Mouse (Mus musculus): Measurements from ENCODE around the gene Tmem218. TPM values are rescaled to one million over a fixed set of nuclear protein-coding genes. Genes with fewer than 3 reads are reported as not detected.

Gene Tmem218
- polyA plus RNA-seq, 1 experiment from 2014 or later, result 12.3 TPM

DNA sequence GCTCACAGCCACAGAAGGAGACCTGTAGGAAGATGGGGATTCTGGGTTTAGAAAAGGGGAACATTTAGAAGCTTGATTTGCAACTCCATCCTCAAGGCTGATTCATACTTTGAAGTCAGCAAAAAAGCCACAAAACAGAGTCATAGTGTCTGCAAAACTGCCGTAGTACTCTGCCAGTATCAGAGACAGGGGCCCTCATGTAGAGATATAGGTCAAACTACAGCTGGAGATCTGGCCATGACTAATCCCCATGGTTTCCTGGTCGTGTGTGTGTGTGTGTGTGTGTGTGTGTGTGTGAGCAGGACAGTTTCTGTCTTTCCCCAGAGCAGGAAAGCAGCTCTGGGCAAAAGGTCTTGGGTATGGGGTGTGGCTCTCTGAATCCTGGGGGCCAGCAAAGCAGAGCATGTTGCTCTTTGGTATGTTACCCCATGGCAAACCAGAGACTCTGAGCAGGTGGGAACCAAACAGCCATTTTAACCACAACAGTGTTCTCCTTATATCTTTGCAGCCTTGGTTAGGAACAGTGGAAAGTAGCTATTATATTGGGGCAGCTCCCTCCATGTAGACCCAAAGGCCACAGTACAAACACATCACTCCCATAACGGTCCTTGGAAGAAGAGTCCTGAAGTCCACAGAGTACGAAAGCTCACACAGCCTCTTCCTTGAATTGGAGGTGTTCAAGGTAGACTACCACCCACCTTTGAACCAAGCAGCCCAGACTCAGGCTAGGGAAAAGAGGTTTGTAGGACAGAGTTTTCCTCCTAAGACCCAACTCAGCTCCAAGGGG lies 28.1 kb downstream of the Tmem218 start:
- no peak for ATAC-seq (ENCODE audit: low FRiP score, low read depth)
- WGBS, result 73% methylated on average over 4 of the region's 4 CpGs
- no peaks in the 10 kb centered on the region for H3K9me3 ChIP-seq

DNA sequence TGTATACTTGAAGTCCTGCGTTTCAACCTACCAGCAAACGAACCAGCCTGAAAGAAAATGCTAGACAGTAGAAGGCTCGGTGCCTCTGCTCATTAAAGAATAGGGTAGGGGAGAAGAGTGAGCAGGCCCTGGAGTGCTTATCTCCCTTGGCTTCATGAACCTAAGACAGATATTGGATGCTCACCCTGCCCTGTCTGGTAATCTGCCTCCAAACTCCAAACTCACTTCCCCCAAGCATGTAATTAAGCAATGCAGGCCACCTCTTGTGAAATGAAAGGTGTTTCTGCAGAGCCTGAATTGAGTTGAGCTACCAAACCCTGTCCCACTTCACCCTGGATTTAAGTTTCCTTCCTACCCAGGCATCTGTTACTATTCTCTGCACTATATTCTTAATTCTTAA lies 34.7 kb downstream of the Tmem218 start:
- Histone ChIP-seq H3K9me3 (no peaks in the 10 kb centered on the region), H3K4me3 (no peak overlapping the region), H3K36me3 (no peaks in the 10 kb centered on the region), H3K27ac (no peak overlapping the region), H3K4me2 (replicated peaks) (no peak overlapping the region), H3K4me1 (no peaks in the 10 kb centered on the region), H3K9ac (no peak overlapping the region), H3K27me3 (no peaks in the 10 kb centered on the region)
- 81% methylated on average over 3 of the region's 3 CpGs for WGBS
- no peak for ATAC-seq (ENCODE audit: low FRiP score, low read depth)

More for the DNA sequence above, 28.1 kb downstream of the Tmem218 start:
- peaks cover 4% of the 10 kb centered on the region; the same call in 1 of the 2 replicates for H3K36me3 ChIP-seq
- H3K4me2 ChIP-seq (replicated peaks), result no peak overlapping the region
- H3K27me3 ChIP-seq, result 0 out of 2 replicates have a peak, but pooled peaks cover 3% of the 10 kb centered on the region
- no peaks in the 10 kb centered on the region for H3K4me1 ChIP-seq
- no peak overlapping the region for H3K9ac ChIP-seq
- H3K27ac ChIP-seq, result no peak overlapping the region
- no peak overlapping the region for H3K4me3 ChIP-seq

DNA sequence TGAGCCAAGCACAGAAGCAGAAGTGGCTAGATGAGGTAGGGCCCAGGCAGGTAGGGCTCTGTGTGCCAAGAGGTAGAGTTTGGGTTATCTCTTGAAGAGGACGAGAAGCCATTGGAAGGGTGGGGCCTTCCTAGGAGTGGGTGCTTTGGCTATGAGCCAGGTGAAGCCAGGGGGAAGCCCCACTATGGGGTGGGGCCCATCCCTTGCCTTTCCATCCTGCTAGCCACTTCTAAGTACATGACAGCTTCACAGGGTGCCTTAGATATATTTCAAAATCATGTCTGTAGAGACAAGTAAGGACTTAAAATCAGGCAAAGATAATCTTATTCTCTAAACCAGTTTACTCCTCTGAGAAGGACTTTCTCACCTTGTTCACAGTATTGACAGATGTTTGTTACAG lies 36.6 kb downstream of the Tmem218 start:
- Histone ChIP-seq H3K9ac (no peak overlapping the region), H3K4me3 (no peak overlapping the region), H3K36me3 (no peaks in the 10 kb centered on the region), H3K27me3 (no peaks in the 10 kb centered on the region; the same call in 1 of the 2 replicates), H3K9me3 (no peaks in the 10 kb centered on the region), H3K4me1 (peaks cover 5% of the 10 kb centered on the region; the same call in 1 of the 2 replicates), H3K4me2 (replicated peaks) (no peak overlapping the region), H3K27ac (no peak overlapping the region)
- no peak for ATAC-seq (ENCODE audit: low FRiP score, low read depth)
- 69% methylated on average over 1 of the region's 1 CpGs for WGBS

DNA sequence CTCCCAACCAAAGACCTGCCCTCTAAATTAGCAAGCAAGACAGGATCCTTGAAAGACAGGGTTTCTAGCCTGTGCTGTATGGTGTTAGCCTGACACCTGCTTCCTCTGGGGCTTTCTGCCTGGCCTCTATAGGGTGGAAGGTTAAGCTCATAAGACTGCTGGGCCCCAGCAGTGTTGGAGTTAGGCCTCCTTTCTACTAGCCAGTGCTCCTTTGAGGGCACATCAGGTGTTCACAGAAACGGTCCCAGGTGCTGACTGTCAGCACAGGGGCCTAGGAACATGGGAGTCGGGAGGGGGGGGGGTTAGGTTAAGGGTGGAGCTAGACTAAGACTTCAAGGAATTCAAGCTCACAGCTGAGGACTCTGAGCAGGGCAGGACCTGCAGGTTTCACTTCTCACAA lies 37.4 kb downstream of the Tmem218 start:
- ATAC-seq (ENCODE audit: low FRiP score, low read depth), result no peak
- 43% methylated on average over 2 of the region's 2 CpGs for WGBS
- Histone ChIP-seq H3K27ac (no peak overlapping the region), H3K9me3 (no peaks in the 10 kb centered on the region), H3K27me3 (no peaks in the 10 kb centered on the region; the same call in 1 of the 2 replicates), H3K4me2 (replicated peaks) (no peak overlapping the region), H3K4me3 (no peak overlapping the region), H3K9ac (no peak overlapping the region), H3K4me1 (peaks cover 5% of the 10 kb centered on the region; the same call in 1 of the 2 replicates), H3K36me3 (no peaks in the 10 kb centered on the region)

DNA sequence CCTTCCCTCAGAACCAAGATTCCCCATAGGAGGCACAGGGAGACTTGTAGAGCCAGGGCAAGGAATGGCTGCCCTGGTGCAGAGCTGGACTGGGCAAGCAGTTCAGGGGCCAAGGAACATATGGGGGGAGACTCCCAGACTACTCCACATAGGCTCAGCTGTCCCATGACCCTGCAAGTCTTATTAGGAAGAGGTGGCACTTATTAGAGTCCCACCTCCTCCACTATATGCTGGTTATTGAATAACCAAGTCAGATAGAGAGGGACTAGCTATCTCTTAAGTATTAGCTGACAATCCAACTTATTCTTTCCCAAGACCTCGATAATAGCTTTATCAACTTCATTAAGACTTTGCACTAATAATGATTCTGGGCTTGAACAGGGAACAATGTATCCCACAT lies 37.8 kb downstream of the Tmem218 start:
- Histone ChIP-seq H3K4me1 (peaks cover 5% of the 10 kb centered on the region; the same call in 1 of the 2 replicates), H3K27ac (no peak overlapping the region), H3K36me3 (no peaks in the 10 kb centered on the region), H3K9me3 (no peaks in the 10 kb centered on the region), H3K4me2 (replicated peaks) (no peak overlapping the region), H3K27me3 (no peaks in the 10 kb centered on the region; the same call in 1 of the 2 replicates), H3K9ac (no peak overlapping the region), H3K4me3 (no peak overlapping the region)
- ATAC-seq (ENCODE audit: low FRiP score, low read depth), result no peak
- WGBS, result 93% methylated on average over 1 of the region's 1 CpGs

DNA sequence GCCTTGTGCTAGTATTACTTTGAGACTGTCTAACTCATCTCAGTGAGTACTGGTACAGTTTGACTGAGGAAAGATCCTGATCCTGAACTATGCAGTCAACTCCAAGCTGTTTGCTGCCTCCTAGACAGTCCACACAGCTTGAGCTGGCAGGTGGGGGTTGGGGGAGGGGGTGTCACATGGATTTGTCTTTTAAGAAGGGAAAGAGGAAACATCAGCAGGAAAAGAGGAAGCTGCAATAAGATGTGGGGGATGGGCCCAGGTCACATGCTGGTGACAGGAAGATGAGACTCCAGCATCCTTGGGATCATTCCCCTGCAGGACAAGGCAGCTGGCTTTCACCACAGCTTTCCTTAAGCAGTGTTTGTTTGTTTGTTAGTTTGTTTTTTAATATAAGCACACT lies 39.4 kb downstream of the Tmem218 start:
- Histone ChIP-seq H3K9ac (no peak overlapping the region), H3K9me3 (no peaks in the 10 kb centered on the region), H3K4me1 (peaks cover 5% of the 10 kb centered on the region; the same call in 1 of the 2 replicates), H3K4me2 (replicated peaks) (no peak overlapping the region), H3K4me3 (no peak overlapping the region), H3K36me3 (no peaks in the 10 kb centered on the region), H3K27ac (no peak overlapping the region), H3K27me3 (no peaks in the 10 kb centered on the region; the same call in 1 of the 2 replicates)
- no peak for ATAC-seq (ENCODE audit: low FRiP score, low read depth)

DNA sequence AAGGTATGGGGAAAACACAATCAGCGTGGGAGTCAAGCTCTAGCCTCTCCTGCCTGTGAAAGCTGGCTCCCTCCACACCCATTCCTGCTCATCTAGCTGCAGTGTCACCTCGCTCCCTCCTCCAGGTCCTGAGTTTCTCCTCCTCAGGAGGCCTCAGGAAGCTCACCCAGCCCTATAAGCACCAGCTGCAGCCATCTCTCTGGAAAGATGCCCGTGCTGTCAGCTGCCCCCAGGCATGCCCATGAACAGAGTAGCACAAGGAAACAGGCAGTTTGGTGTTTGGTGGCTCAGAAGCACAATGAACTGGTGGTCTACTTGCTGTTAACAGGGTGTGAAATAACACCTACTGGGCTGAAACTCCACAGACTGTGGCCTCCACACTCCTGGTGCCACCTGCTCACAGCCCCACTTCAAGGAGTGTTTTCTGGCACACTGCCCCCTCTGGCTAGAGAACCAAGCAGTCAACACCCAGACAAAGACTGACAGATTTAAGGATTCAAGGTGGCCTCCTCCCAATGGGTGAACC lies 40.4 kb downstream of the Tmem218 start:
- Histone ChIP-seq H3K9me3 (no peaks in the 10 kb centered on the region), H3K4me1 (peaks cover 5% of the 10 kb centered on the region; the same call in 1 of the 2 replicates), H3K27ac (no peak overlapping the region), H3K27me3 (peaks cover 2% of the 10 kb centered on the region; the same call in 1 of the 2 replicates), H3K36me3 (no peaks in the 10 kb centered on the region), H3K9ac (no peak overlapping the region), H3K4me3 (no peak overlapping the region), H3K4me2 (replicated peaks) (no peak overlapping the region)
- ATAC-seq (ENCODE audit: low FRiP score, low read depth), result no peak
- WGBS, result 42% methylated on average over 3 of the region's 3 CpGs

DNA sequence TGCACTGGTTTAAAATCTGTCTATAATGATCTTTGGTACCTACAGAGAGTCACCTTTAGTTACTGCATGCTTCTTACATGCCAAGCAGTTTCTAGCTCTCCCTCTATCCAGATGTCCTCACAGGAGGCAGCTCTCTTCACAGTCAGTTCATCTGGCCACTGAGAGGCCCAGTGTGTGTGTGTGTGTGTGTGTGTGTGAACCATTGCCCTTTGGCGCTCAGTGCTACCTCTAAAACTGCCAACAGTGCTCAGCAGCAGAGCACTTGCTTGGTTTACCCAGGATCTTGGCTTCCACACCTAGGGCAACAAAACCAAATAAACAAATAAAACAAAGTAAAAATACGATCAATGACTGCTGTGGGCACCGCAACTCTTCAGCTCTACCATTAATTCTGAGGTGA lies 42.0 kb downstream of the Tmem218 start:
- H3K4me1 ChIP-seq, result peaks cover 9% of the 10 kb centered on the region
- no peak overlapping the region for H3K4me3 ChIP-seq
- no peak overlapping the region for H3K27ac ChIP-seq
- no peaks in the 10 kb centered on the region for H3K36me3 ChIP-seq
- no peak for ATAC-seq (ENCODE audit: low FRiP score, low read depth)
- no peaks in the 10 kb centered on the region for H3K9me3 ChIP-seq
- no peak overlapping the region for H3K9ac ChIP-seq
- H3K4me2 ChIP-seq (replicated peaks), result no peak overlapping the region
- H3K27me3 ChIP-seq, result peaks cover 11% of the 10 kb centered on the region; the same call in 1 of the 2 replicates
- WGBS, result 84% methylated on average over 3 of the region's 3 CpGs

DNA sequence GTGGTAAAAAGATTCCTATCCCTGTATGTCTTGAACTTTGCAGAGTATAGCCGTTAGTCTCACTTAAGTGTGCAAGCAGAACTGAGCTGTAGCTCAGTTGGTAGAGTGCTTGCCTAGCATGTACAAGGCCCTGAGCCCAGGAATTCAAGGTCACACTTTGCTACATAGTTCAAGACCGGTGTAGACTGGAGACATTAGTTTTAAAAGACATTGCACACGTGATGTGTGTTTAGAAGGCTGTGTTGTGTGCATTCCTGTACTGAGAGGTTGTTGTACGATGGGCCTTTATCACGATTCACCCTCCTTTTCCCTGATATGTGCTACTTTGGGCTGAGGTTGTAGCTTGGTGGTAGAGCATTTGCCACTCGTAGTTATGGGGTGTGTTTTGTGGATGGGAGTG lies 42.6 kb downstream of the Tmem218 start:
- Histone ChIP-seq H3K9me3 (no peaks in the 10 kb centered on the region), H3K4me3 (no peak overlapping the region), H3K4me1 (peaks cover 13% of the 10 kb centered on the region), H3K27me3 (peaks cover 11% of the 10 kb centered on the region; the same call in 1 of the 2 replicates), H3K36me3 (no peaks in the 10 kb centered on the region), H3K27ac (no peak overlapping the region), H3K9ac (no peak overlapping the region), H3K4me2 (replicated peaks) (no peak overlapping the region)
- WGBS, result 79% methylated on average over 6 of the region's 6 CpGs
- no peak for ATAC-seq (ENCODE audit: low FRiP score, low read depth)

DNA sequence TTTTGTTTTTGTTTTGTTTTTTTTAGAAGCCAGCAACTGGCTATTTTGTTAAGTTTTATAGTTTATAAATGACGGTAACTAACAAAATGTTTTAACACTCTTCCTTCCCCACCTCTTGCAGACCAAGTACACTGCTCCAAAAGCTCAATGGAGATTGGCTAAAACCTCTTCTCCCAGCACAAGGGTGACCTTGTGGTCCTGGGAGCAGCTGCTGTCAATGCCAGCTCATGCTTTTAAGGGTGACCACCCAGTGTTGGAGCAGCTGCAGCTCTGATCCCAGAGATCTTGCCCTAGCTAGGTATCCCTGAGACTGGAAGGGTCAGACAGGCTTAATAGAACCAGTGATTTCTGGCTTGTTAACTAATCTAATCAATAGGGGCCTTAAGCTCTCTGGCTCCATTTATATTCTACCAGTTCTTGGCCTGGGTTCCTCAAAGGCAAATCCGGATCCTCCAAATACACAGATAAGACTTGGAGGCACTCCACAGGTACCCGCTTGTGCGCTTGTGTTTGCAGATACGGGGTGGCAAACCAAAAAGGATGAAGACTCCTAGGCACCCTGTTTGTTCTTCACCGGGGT lies 46.6 kb downstream of the Tmem218 start:
- H3K27me3 ChIP-seq, result peaks cover 18% of the 10 kb centered on the region; the same call in 1 of the 2 replicates
- H3K36me3 ChIP-seq, result no peaks in the 10 kb centered on the region
- peak overlapping the region; percentile 48 for H3K4me3 ChIP-seq
- peaks cover 14% of the 10 kb centered on the region; the same call in 1 of the 2 replicates for H3K4me1 ChIP-seq
- H3K9me3 ChIP-seq, result no peaks in the 10 kb centered on the region
- no peak; the same call in 1 of the 2 replicates for ATAC-seq (ENCODE audit: low FRiP score, low read depth)
- no peak overlapping the region for H3K9ac ChIP-seq
- WGBS, result 21% methylated on average over 6 of the region's 6 CpGs
- peak overlapping the region; percentile 91 for H3K4me2 ChIP-seq (replicated peaks)
- H3K27ac ChIP-seq, result no peak overlapping the region

DNA sequence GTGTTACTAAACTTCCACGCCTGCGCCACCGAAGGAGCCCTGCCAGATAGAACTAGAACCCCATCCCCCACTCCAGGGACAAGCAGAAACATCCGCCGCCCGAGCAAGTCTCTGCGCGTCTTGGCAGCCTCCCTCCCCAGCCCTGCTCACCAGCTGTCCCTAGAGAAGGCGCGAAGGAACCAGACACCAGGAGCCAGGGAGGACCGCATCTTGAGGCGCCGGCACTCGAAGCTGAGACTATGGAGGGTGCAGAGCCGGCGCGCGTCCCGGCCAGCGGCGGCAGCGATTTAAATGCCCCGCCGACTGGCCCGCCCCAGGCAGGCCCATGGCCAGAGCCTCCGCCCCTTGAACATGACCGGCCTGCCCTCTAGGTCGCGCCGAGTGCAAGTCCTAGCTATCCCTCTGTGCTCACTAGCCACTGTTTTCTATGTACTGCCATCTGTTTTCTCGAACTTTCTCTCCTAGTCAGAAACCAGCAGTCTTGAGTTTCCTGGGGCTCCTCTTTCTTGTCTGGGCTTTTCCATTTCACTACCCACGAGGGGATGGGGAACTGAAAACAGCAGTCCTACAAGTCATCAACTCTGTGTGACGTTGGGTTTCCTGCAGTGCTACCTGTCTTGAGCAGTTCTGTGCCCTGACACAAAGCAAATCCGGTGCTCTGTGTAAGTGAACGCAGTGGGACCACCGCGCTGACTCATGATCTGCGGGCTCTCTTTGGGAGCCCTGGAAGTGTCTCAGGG lies 47.3 kb downstream of the Tmem218 start, which contains the start of gene Slc37a2:
TSS of gene Slc37a2 (minus strand) at position 590 of the 740 bp plus-strand sequence.
- peak; percentile 76 for ATAC-seq (ENCODE audit: low FRiP score, low read depth)
- peak within 1 kb of the TSS; percentile 91 for H3K4me2 ChIP-seq (replicated peaks)
- no peaks in the 10 kb centered on the region for H3K9me3 ChIP-seq
- H3K27me3 ChIP-seq, result peaks cover 18% of the 10 kb centered on the region; the same call in 1 of the 2 replicates
- 2% methylated on average over 38 of the region's 38 CpGs for WGBS
- H3K27ac ChIP-seq, result peak within 1 kb of the TSS; percentile 55; the same call in 1 of the 2 replicates
- H3K4me1 ChIP-seq, result peaks cover 14% of the 10 kb centered on the region; the same call in 1 of the 2 replicates
- H3K9ac ChIP-seq, result peak within 1 kb of the TSS; percentile 67
- H3K4me3 ChIP-seq, result peak within 1 kb of the TSS; percentile 48
- H3K36me3 ChIP-seq, result no peaks in the 10 kb centered on the region

Measured in limb, embryonic 13.5 days (tissue).